Mouse (Mus musculus) midbrain, embryonic 13.5 days (tissue): ENCODE results near the gene Slc26a10. TPM values are rescaled to one million over a fixed set of nuclear protein-coding genes. Genes with fewer than 3 reads are reported as not detected.
A peak's percentile ranks its signal among the peaks of the same experiment; 100 is the strongest.
"Not testable (repeated sequence)": the region's sequence is repeated elsewhere in the genome, so short reads cannot be mapped to it uniquely, and the experiment has no call there.

Experiments
- ATAC-seq: fragments of 200-750 bp; cut with Nextera tagmentation; 2 replicates; pipeline ENCODE4 v1.8.0; 2017; ENCODE audit warnings: mild to moderate bottlenecking, moderate TSS enrichment, moderate library complexity
- H3K27ac ChIP-seq: fragments of 300-500 bp; sonication (generic); 2 replicates; pipeline ENCODE4 v1.5.1; 2015; ENCODE audit warnings: inconsistent platforms, mild to moderate bottlenecking, moderate library complexity
- H3K27me3 ChIP-seq: fragments of 300-500 bp; sonication (generic); 2 replicates; pipeline ENCODE4 v1.6.1; 2015; ENCODE audit warnings: mild to moderate bottlenecking, inconsistent platforms
- H3K36me3 ChIP-seq: fragments of 300-500 bp; sonication (generic); 2 replicates; pipeline ENCODE4 v1.6.1; 2015; ENCODE audit warnings: mild to moderate bottlenecking, inconsistent platforms
- H3K4me1 ChIP-seq: fragments of 300-500 bp; sonication (generic); replicated peaks from 2 replicates; pipeline ENCODE4 v1.6.1; 2015; ENCODE audit warnings: inconsistent platforms
- H3K4me2 ChIP-seq: fragments of 300-500 bp; sonication (generic); replicated peaks from 2 replicates; pipeline ENCODE4 v1.6.1; 2015; ENCODE audit warnings: moderate library complexity, mild to moderate bottlenecking, inconsistent platforms
- H3K4me3 ChIP-seq: fragments of 300-500 bp; sonication (generic); replicated peaks from 2 replicates; pipeline ENCODE4 v1.5.1; 2015; ENCODE audit warnings: mild to moderate bottlenecking, inconsistent platforms
- H3K9ac ChIP-seq: fragments of 300-500 bp; sonication (generic); replicated peaks from 2 replicates; pipeline ENCODE4 v1.6.1; 2015; ENCODE audit warnings: mild to moderate bottlenecking, inconsistent platforms
- H3K9me3 ChIP-seq: fragments of 300-500 bp; sonication (generic); 2 replicates; pipeline ENCODE4 v1.6.1; 2016; ENCODE audit warnings: mild to moderate bottlenecking, inconsistent platforms
- WGBS: fragments of 180-500 bp; shearing (Covaris S2); methylation state at CpG from one replicate; pipeline ENCODE4 v1.1.7; 2015; 5-methylcytosine and 5-hydroxymethylcytosine counted together
- polyA plus RNA-seq: library from polyadenylated mRNA; unstranded; fragments of >200 nt; fragmentation: Nextera tagmentation; extraction: Ambion mirVana; gene quantifications from 2 replicates; pipeline ENCODE4 v1.2.1, GENCODE M21; 2015

The Slc26a10 gene
- polyA plus RNA-seq, 1 experiment from 2014 or later: 1.0 TPM

GRCm38 (mm10) chr10:127165654-127166403, 14.6 kb downstream of the Slc26a10 start:
- peak overlapping the region; percentile 96 for H3K9ac ChIP-seq
- H3K4me1 ChIP-seq: peaks cover 38% of the 10 kb centered on the region
- no peaks in the 10 kb centered on the region for H3K9me3 ChIP-seq
- peak overlapping the region; percentile 98 for H3K4me2 ChIP-seq
- H3K4me3 ChIP-seq: peak overlapping the region; percentile 79
- peak; percentile 43 for ATAC-seq
- under 1% methylated on average over 55 of the region's 56 CpGs for WGBS
- peak overlapping the region; percentile 87 for H3K27ac ChIP-seq
- H3K36me3 ChIP-seq: no peaks in the 10 kb centered on the region
- peaks cover 66% of the 10 kb centered on the region for H3K27me3 ChIP-seq

GRCm38 (mm10) chr10:127165354-127165653, 15.1 kb downstream of the Slc26a10 start:
- no peaks in the 10 kb centered on the region for H3K9me3 ChIP-seq
- peak; percentile 69 for ATAC-seq
- H3K9ac ChIP-seq: peak overlapping the region; percentile 96
- peak overlapping the region; percentile 87 for H3K27ac ChIP-seq
- WGBS: 1% methylated on average over 42 of the region's 42 CpGs
- H3K27me3 ChIP-seq: peaks cover 61% of the 10 kb centered on the region
- H3K4me2 ChIP-seq: peak overlapping the region; percentile 98
- H3K4me1 ChIP-seq: peaks cover 33% of the 10 kb centered on the region
- H3K36me3 ChIP-seq: no peaks in the 10 kb centered on the region
- H3K4me3 ChIP-seq: peak overlapping the region; percentile 79

GRCm38 (mm10) chr10:127164631-127165353, 15.7 kb downstream of the Slc26a10 start, which contains the start of gene B4galnt1:
TSS of gene B4galnt1 (plus strand) at chr10:127165225.
- Histone ChIP-seq H3K9me3 (no peaks in the 10 kb centered on the region), H3K4me3 (peak within 1 kb of the TSS; percentile 79), H3K36me3 (no peaks in the 10 kb centered on the region), H3K4me2 (peak within 1 kb of the TSS; percentile 98), H3K27me3 (peaks cover 56% of the 10 kb centered on the region), H3K27ac (peak within 1 kb of the TSS; percentile 87), H3K9ac (peak within 1 kb of the TSS; percentile 96), H3K4me1 (peaks cover 27% of the 10 kb centered on the region)
- WGBS: 2% methylated on average over 52 of the region's 52 CpGs
- peak; percentile 94 for ATAC-seq

- no peak overlapping the region for H3K4me3 ChIP-seq
- no peak overlapping the region for H3K9ac ChIP-seq
- no peaks in the 10 kb centered on the region for H3K36me3 ChIP-seq
- peak overlapping the region; percentile 98 for H3K4me2 ChIP-seq
- H3K4me1 ChIP-seq: peaks cover 25% of the 10 kb centered on the region
- ATAC-seq: no peak
- H3K9me3 ChIP-seq: no peaks in the 10 kb centered on the region
- H3K27me3 ChIP-seq: peaks cover 50% of the 10 kb centered on the region
- no peak overlapping the region; the same call in 1 of the 2 replicates for H3K27ac ChIP-seq
- 95% methylated on average over 4 of the region's 4 CpGs for WGBS
Measured at GRCm38 (mm10) chr10:127164190-127164589, 16.3 kb downstream of the Slc26a10 start.

GRCm38 (mm10) chr10:127162771-127163261, 17.6 kb downstream of the Slc26a10 start:
- H3K4me2 ChIP-seq, H3K9me3 ChIP-seq, ATAC-seq, H3K4me3 ChIP-seq, H3K27ac ChIP-seq, H3K9ac ChIP-seq, H3K36me3 ChIP-seq: not testable (repeated sequence)
- WGBS: 66% methylated on average over 7 of the region's 7 CpGs
- peaks cover 37% of the 10 kb centered on the region for H3K27me3 ChIP-seq
- peaks cover 25% of the 10 kb centered on the region for H3K4me1 ChIP-seq

GRCm38 (mm10) chr10:127160728-127161127, 19.7 kb downstream of the Slc26a10 start:
- 71% methylated on average over 3 of the region's 3 CpGs for WGBS
- peaks cover 16% of the 10 kb centered on the region for H3K27me3 ChIP-seq
- H3K4me3 ChIP-seq: no peak overlapping the region
- H3K9me3 ChIP-seq: no peaks in the 10 kb centered on the region
- ATAC-seq: no peak
- H3K9ac ChIP-seq: no peak overlapping the region
- peaks cover 6% of the 10 kb centered on the region for H3K4me1 ChIP-seq
- H3K4me2 ChIP-seq: no peak overlapping the region
- H3K27ac ChIP-seq: no peak overlapping the region
- no peaks in the 10 kb centered on the region for H3K36me3 ChIP-seq

- H3K36me3 ChIP-seq: no peaks in the 10 kb centered on the region
- 85% methylated on average over 9 of the region's 9 CpGs for WGBS
- H3K9me3 ChIP-seq: no peaks in the 10 kb centered on the region
- peaks cover 12% of the 10 kb centered on the region for H3K27me3 ChIP-seq
- no peak overlapping the region for H3K9ac ChIP-seq
- no peaks in the 10 kb centered on the region; the same call in 1 of the 2 replicates for H3K4me1 ChIP-seq
- no peak for ATAC-seq
- H3K27ac ChIP-seq: no peak overlapping the region
- H3K4me2 ChIP-seq: no peak overlapping the region
- no peak overlapping the region for H3K4me3 ChIP-seq
Measured at GRCm38 (mm10) chr10:127160081-127160480, 20.4 kb downstream of the Slc26a10 start.

- Histone ChIP-seq H3K9ac (no peak overlapping the region), H3K4me3 (no peak overlapping the region), H3K4me2 (no peak overlapping the region), H3K9me3 (no peaks in the 10 kb centered on the region), H3K27ac (no peak overlapping the region), H3K27me3 (peaks cover 5% of the 10 kb centered on the region), H3K4me1 (no peaks in the 10 kb centered on the region), H3K36me3 (no peaks in the 10 kb centered on the region)
- no peak for ATAC-seq
- WGBS: 75% methylated on average over 3 of the region's 3 CpGs
Measured at GRCm38 (mm10) chr10:127158471-127158870, 22.0 kb downstream of the Slc26a10 start.

- no peaks in the 10 kb centered on the region for H3K36me3 ChIP-seq
- H3K4me2 ChIP-seq: no peak overlapping the region
- H3K9me3 ChIP-seq: no peaks in the 10 kb centered on the region
- H3K4me3 ChIP-seq: no peak overlapping the region
- H3K27me3 ChIP-seq: no peaks in the 10 kb centered on the region
- no peak overlapping the region for H3K27ac ChIP-seq
- ATAC-seq: no peak
- 96% methylated on average over 1 of the region's 1 CpGs for WGBS
- H3K9ac ChIP-seq: no peak overlapping the region
- H3K4me1 ChIP-seq: no peaks in the 10 kb centered on the region
Measured at GRCm38 (mm10) chr10:127156511-127156910, 23.9 kb downstream of the Slc26a10 start.

- Histone ChIP-seq H3K27me3 (no peaks in the 10 kb centered on the region), H3K4me1 (no peaks in the 10 kb centered on the region), H3K9me3 (no peaks in the 10 kb centered on the region), H3K4me2 (no peak overlapping the region), H3K9ac (no peak overlapping the region), H3K4me3 (no peak overlapping the region), H3K36me3 (no peaks in the 10 kb centered on the region), H3K27ac (no peak overlapping the region)
- WGBS: 98% methylated on average over 1 of the region's 1 CpGs
- no peak for ATAC-seq
Measured at GRCm38 (mm10) chr10:127156089-127156488, 24.4 kb downstream of the Slc26a10 start.

GRCm38 (mm10) chr10:127154652-127155051, 25.8 kb downstream of the Slc26a10 start:
- Histone ChIP-seq H3K4me2 (no peak overlapping the region), H3K4me3 (no peak overlapping the region), H3K4me1 (no peaks in the 10 kb centered on the region), H3K27ac (no peak overlapping the region), H3K27me3 (no peaks in the 10 kb centered on the region), H3K9me3 (no peaks in the 10 kb centered on the region), H3K9ac (no peak overlapping the region), H3K36me3 (no peaks in the 10 kb centered on the region)
- 87% methylated on average over 5 of the region's 5 CpGs for WGBS
- no peak for ATAC-seq

- H3K4me3 ChIP-seq: no peak overlapping the region
- H3K4me2 ChIP-seq: no peak overlapping the region
- WGBS: 98% methylated on average over 2 of the region's 2 CpGs
- no peaks in the 10 kb centered on the region for H3K4me1 ChIP-seq
- no peaks in the 10 kb centered on the region for H3K9me3 ChIP-seq
- no peak overlapping the region for H3K9ac ChIP-seq
- H3K27me3 ChIP-seq: no peaks in the 10 kb centered on the region
- no peak overlapping the region for H3K27ac ChIP-seq
- ATAC-seq: no peak
- H3K36me3 ChIP-seq: no peaks in the 10 kb centered on the region
Measured at GRCm38 (mm10) chr10:127154241-127154640, 26.2 kb downstream of the Slc26a10 start.
